Mouse (Mus musculus) liver, adult 2 months (tissue): ENCODE data around the gene Plvap.

Experiments used
- CTCF ChIP-seq: fragments of 200-500 bp; IDR thresholded peaks from 2 replicates; pipeline ENCODE4 v1.5.1; 2011; ENCODE audit warnings: low read depth, low read length, control low read depth
- POLR2A ChIP-seq: fragments of 200-500 bp; IDR thresholded peaks from 2 replicates; pipeline ENCODE4 v1.6.1; 2011; ENCODE audit warnings: low read length, control low read depth; ENCODE audit not compliant: insufficient read depth; ENCODE audit errors: extremely low read depth

- TF ChIP-seq CTCF (no peak), POLR2A (no peak)
Measured at GRCm38 (mm10) chr8:71452669-71453068, 58.9 kb downstream of the Plvap start.
